Mouse (Mus musculus): ENCODE results near the gene Rnf150. TPM values are rescaled to one million over a fixed set of nuclear protein-coding genes. Genes with fewer than 3 reads are reported as not detected.

The Rnf150 gene
- polyA plus RNA-seq, 1 experiment from 2014 or later = 1.6 TPM

- Histone ChIP-seq H3K9me3 (ENCODE audit: control insufficient read depth, low read length) (no peaks in the 10 kb centered on the region), H3K4me2 (ENCODE audit: low read depth, severe bottlenecking) (no peak overlapping the region), H3K36me3 (ENCODE audit: control insufficient read depth, insufficient read depth, low read length) (no peaks in the 10 kb centered on the region), H3K4me1 (ENCODE audit: control insufficient read depth, insufficient read depth, low read length) (peaks cover 14% of the 10 kb centered on the region; the same call in 1 of the 2 replicates), H3K27me3 (ENCODE audit: control insufficient read depth, insufficient read depth, low read length) (no peaks in the 10 kb centered on the region), H3K27ac (replicated peaks; ENCODE audit: low read depth, low read length) (no peak overlapping the region), H3K9ac (ENCODE audit: low read length) (no peak overlapping the region), H3K4me3 (ENCODE audit: low read depth, low read length) (no peak overlapping the region)
- no peak for ATAC-seq (ENCODE audit: insufficient number of reproducible peaks, low FRiP score, low TSS enrichment, low read depth)
- no peak for DNase-seq (ENCODE audit: low spot score)
- 79% methylated on average over 7 of the region's 7 CpGs for WGBS
Observed at GRCm38 (mm10) chr8:82936162-82936561, 73.0 kb downstream of the Rnf150 start.

- H3K36me3 ChIP-seq (ENCODE audit: control insufficient read depth, insufficient read depth, low read length) = no peaks in the 10 kb centered on the region
- 75% methylated on average over 4 of the region's 4 CpGs for WGBS
- ATAC-seq (ENCODE audit: insufficient number of reproducible peaks, low FRiP score, low TSS enrichment, low read depth) (no peak), DNase-seq (ENCODE audit: low spot score) (no peak)
- H3K4me2 ChIP-seq (ENCODE audit: low read depth, severe bottlenecking) = no peak overlapping the region
- H3K27me3 ChIP-seq (ENCODE audit: control insufficient read depth, insufficient read depth, low read length) = no peaks in the 10 kb centered on the region
- H3K9ac ChIP-seq (ENCODE audit: low read length) = no peak overlapping the region
- no peak overlapping the region for H3K27ac ChIP-seq (replicated peaks; ENCODE audit: low read depth, low read length)
- no peak overlapping the region for H3K4me3 ChIP-seq (ENCODE audit: low read depth, low read length)
- H3K9me3 ChIP-seq (ENCODE audit: control insufficient read depth, low read length) = no peaks in the 10 kb centered on the region
- H3K4me1 ChIP-seq (ENCODE audit: control insufficient read depth, insufficient read depth, low read length) = peaks cover 12% of the 10 kb centered on the region; the same call in 1 of the 2 replicates
Observed at GRCm38 (mm10) chr8:82936866-82937265, 73.7 kb downstream of the Rnf150 start.

DNA sequence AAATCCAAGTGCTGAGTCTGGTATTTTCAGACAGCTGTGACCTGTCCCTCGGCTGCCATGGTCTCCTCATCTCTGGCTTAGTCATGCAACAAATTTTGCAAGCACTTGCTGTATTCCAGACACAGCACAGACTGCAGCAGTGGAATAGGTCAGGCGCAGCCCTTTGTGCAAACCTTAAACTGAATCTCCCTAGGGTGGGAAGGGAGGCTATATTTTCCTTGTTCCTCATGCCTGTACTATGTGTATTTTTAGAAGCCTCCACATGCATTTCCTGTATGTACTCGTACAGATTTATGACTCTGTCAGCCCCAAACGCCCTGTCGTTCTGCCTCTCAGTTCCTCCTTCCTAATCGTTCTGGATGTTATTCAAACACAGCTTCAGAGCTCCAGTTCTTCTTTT is 76.8 kb downstream of the Rnf150 start:
- no peak for DNase-seq (ENCODE audit: low spot score)
- no peak overlapping the region for H3K9ac ChIP-seq (ENCODE audit: low read length)
- WGBS = 18% methylated on average over 6 of the region's 6 CpGs

DNA sequence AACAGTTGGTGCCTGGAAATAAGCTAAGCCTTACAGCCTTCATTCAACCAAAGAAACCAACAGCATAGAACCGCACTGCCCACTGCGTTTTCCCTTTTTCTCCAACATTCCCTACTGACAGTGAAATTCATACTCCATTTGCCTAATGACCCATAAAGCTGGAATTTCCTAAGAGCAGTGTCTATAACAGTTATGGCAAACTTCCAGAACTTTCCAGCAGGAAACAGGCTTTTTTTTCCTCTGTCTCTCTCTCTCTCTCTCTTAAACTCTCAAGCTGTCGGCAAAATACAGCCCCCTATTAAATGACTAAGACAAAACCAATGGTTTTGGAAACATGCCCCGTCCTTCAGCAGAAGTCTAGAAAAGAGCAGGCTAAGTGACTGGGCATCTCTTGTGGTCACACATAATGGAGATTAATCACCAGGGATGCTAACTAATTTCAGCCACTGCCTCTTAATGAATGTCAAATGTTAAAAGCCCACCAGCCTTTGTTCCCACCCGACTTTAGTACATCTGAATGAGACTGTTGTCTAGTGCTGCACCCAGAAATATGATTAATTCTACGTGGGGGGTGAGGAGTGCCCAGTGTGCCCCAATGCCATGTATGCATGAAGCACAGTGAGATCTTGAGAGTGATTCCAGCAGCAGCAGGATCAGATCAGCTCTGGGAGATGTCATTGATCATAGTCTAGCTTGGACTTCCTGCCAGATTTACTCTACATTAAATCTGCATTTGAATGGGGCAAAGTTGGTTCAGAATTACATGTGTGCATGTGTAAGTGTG is 80.3 kb downstream of the Rnf150 start:
- Histone ChIP-seq H3K27me3 (ENCODE audit: control insufficient read depth, insufficient read depth, low read length) (no peaks in the 10 kb centered on the region), H3K4me3 (ENCODE audit: low read depth, low read length) (no peak overlapping the region), H3K9ac (ENCODE audit: low read length) (no peak overlapping the region), H3K4me2 (ENCODE audit: low read depth, severe bottlenecking) (no peak overlapping the region), H3K4me1 (ENCODE audit: control insufficient read depth, insufficient read depth, low read length) (peaks cover 10% of the 10 kb centered on the region; the same call in 1 of the 2 replicates), H3K36me3 (ENCODE audit: control insufficient read depth, insufficient read depth, low read length) (no peaks in the 10 kb centered on the region), H3K9me3 (ENCODE audit: control insufficient read depth, low read length) (no peaks in the 10 kb centered on the region), H3K27ac (replicated peaks; ENCODE audit: low read depth, low read length) (no peak overlapping the region)
- ATAC-seq (ENCODE audit: insufficient number of reproducible peaks, low FRiP score, low TSS enrichment, low read depth) (no peak), DNase-seq (ENCODE audit: low spot score) (no peak)
- 34% methylated on average over 6 of the region's 6 CpGs for WGBS

More for the DNA sequence above, 76.8 kb downstream of the Rnf150 start:
- Histone ChIP-seq H3K36me3 (ENCODE audit: control insufficient read depth, insufficient read depth, low read length) (no peaks in the 10 kb centered on the region), H3K27me3 (ENCODE audit: control insufficient read depth, insufficient read depth, low read length) (no peaks in the 10 kb centered on the region), H3K4me2 (ENCODE audit: low read depth, severe bottlenecking) (no peak overlapping the region), H3K9me3 (ENCODE audit: control insufficient read depth, low read length) (no peaks in the 10 kb centered on the region), H3K27ac (replicated peaks; ENCODE audit: low read depth, low read length) (no peak overlapping the region), H3K4me1 (ENCODE audit: control insufficient read depth, insufficient read depth, low read length) (peaks cover 10% of the 10 kb centered on the region; the same call in 1 of the 2 replicates), H3K4me3 (ENCODE audit: low read depth, low read length) (no peak overlapping the region)
- 0 out of 2 replicates have a peak, but pooled peaks have one; percentile 39 for ATAC-seq (ENCODE audit: insufficient number of reproducible peaks, low FRiP score, low TSS enrichment, low read depth)

DNA sequence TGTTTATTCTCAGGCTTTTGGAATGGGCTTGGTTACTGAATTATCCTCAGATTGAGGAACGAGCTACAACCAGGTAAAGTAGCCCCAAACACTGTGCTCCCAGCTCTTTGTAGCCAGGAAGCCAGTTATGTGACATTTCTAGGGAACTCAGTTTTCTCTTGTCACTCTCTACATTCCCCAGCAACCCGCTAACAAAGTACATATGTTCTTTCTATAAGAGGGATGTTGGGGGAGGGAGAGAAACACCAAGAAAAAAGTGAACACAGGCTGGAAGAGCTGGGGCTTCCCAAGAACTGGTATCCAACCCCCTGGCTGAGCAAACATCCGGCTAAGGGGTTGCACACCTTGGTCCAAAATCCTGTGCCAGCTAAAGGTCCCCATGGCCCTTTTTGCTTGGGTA is 82.7 kb downstream of the Rnf150 start:
- DNase-seq (ENCODE audit: low spot score) (no peak), ATAC-seq (ENCODE audit: insufficient number of reproducible peaks, low FRiP score, low TSS enrichment, low read depth) (no peak)
- Histone ChIP-seq H3K4me1 (ENCODE audit: control insufficient read depth, insufficient read depth, low read length) (peaks cover 3% of the 10 kb centered on the region; the same call in 1 of the 2 replicates), H3K36me3 (ENCODE audit: control insufficient read depth, insufficient read depth, low read length) (no peaks in the 10 kb centered on the region), H3K27ac (replicated peaks; ENCODE audit: low read depth, low read length) (no peak overlapping the region), H3K9me3 (ENCODE audit: control insufficient read depth, low read length) (peaks cover 2% of the 10 kb centered on the region; the same call in 1 of the 2 replicates), H3K4me3 (ENCODE audit: low read depth, low read length) (no peak overlapping the region), H3K4me2 (ENCODE audit: low read depth, severe bottlenecking) (no peak overlapping the region), H3K27me3 (ENCODE audit: control insufficient read depth, insufficient read depth, low read length) (no peaks in the 10 kb centered on the region), H3K9ac (ENCODE audit: low read length) (no peak overlapping the region)
- WGBS = 34% methylated on average over 3 of the region's 3 CpGs

DNA sequence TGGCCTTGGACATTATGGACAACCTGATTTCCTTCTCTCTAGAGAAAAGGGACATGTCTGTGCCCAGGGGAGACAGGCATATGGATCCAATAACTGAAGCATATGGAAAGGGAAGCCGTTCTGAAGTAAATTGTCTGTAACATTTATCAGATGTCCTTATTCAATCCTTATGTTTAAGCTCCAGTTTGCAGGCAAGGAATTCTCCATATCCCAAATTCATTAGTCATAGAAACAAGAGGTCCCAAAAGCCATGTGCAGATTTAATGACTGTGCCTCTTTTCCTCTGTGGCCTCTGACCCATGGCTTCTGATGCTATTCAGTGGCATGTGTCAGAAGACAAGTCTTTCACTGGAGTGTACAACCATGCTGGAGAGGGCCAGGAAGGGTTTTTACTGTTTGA is 83.5 kb downstream of the Rnf150 start:
- DNase-seq (ENCODE audit: low spot score) = peak; percentile 45
- Histone ChIP-seq H3K9ac (ENCODE audit: low read length) (no peak overlapping the region), H3K27ac (replicated peaks; ENCODE audit: low read depth, low read length) (no peak overlapping the region), H3K36me3 (ENCODE audit: control insufficient read depth, insufficient read depth, low read length) (no peaks in the 10 kb centered on the region), H3K4me3 (ENCODE audit: low read depth, low read length) (no peak overlapping the region), H3K9me3 (ENCODE audit: control insufficient read depth, low read length) (peaks cover 2% of the 10 kb centered on the region; the same call in 1 of the 2 replicates), H3K4me1 (ENCODE audit: control insufficient read depth, insufficient read depth, low read length) (peaks cover 3% of the 10 kb centered on the region; the same call in 1 of the 2 replicates), H3K4me2 (ENCODE audit: low read depth, severe bottlenecking) (no peak overlapping the region), H3K27me3 (ENCODE audit: control insufficient read depth, insufficient read depth, low read length) (no peaks in the 10 kb centered on the region)
- ATAC-seq (ENCODE audit: insufficient number of reproducible peaks, low FRiP score, low TSS enrichment, low read depth) = peak; percentile 47; the same call in 1 of the 2 replicates
- 24% methylated on average over 1 of the region's 1 CpGs for WGBS

DNA sequence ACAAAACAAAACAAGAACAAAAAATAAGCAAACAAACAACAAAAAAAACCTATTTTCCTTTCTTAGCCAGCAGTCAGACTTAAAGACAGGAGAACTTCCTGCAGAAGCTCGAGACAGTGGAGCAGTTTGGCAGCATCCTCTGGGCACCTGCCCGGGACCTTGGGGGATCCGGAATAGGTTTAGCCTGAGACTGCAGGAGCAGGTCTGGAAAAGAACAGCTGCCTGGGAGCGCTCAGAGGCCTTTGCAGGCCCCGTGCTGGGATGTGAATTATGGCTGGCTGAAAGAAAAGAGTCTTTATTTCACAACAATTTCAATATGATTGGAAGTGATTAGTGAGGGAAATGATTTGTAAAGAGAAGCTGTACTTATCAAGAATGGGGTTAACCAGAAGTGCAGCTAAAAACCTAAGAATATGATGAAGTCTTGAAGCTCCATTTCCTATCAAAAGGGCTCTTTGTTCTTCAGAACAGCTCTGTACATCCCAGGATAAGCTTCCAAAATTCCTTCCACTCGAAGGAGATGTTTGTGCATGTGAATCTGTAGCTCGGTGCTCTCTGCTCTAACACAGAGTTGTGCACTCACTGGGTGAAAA is 92.1 kb downstream of the Rnf150 start:
- H3K4me2 ChIP-seq (ENCODE audit: low read depth, severe bottlenecking) = no peak overlapping the region
- ATAC-seq (ENCODE audit: insufficient number of reproducible peaks, low FRiP score, low TSS enrichment, low read depth) (no peak), DNase-seq (ENCODE audit: low spot score) (no peak)
- H3K9ac ChIP-seq (ENCODE audit: low read length) = no peak overlapping the region
- WGBS = 72% methylated on average over 7 of the region's 7 CpGs
- no peaks in the 10 kb centered on the region for H3K36me3 ChIP-seq (ENCODE audit: control insufficient read depth, insufficient read depth, low read length)
- no peak overlapping the region for H3K4me3 ChIP-seq (ENCODE audit: low read depth, low read length)
- H3K27ac ChIP-seq (replicated peaks; ENCODE audit: low read depth, low read length) = no peak overlapping the region
- peaks cover under 1% of the 10 kb centered on the region; the same call in 1 of the 2 replicates for H3K9me3 ChIP-seq (ENCODE audit: control insufficient read depth, low read length)
- H3K27me3 ChIP-seq (ENCODE audit: control insufficient read depth, insufficient read depth, low read length) = no peaks in the 10 kb centered on the region
- H3K4me1 ChIP-seq (ENCODE audit: control insufficient read depth, insufficient read depth, low read length) = no peaks in the 10 kb centered on the region

DNA sequence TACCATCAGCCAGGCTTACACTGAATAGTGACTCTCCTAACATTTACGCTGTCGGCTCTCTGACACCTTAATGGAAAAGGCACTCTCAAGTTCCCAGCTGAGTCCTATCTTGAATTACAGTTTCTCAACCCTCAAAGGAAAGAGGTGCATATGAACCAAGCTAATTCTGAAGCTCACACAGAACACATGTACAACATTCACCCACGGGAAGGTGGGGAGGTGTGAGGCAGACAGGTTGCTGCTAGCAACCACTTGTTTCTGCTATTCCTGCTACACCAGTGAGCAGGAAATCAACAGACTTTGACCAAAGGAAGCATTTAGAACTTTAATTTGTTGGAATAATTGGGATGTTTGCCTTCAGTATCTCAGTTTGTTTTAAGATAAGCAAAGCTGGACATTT is 96.3 kb downstream of the Rnf150 start:
- Histone ChIP-seq H3K27ac (replicated peaks; ENCODE audit: low read depth, low read length) (no peak overlapping the region), H3K9me3 (ENCODE audit: control insufficient read depth, low read length) (no peaks in the 10 kb centered on the region), H3K36me3 (ENCODE audit: control insufficient read depth, insufficient read depth, low read length) (no peaks in the 10 kb centered on the region), H3K27me3 (ENCODE audit: control insufficient read depth, insufficient read depth, low read length) (no peaks in the 10 kb centered on the region), H3K9ac (ENCODE audit: low read length) (no peak overlapping the region), H3K4me1 (ENCODE audit: control insufficient read depth, insufficient read depth, low read length) (no peaks in the 10 kb centered on the region), H3K4me3 (ENCODE audit: low read depth, low read length) (no peak overlapping the region), H3K4me2 (ENCODE audit: low read depth, severe bottlenecking) (no peak overlapping the region)
- DNase-seq (ENCODE audit: low spot score) (no peak), ATAC-seq (ENCODE audit: insufficient number of reproducible peaks, low FRiP score, low TSS enrichment, low read depth) (no peak)
- 71% methylated on average over 3 of the region's 3 CpGs for WGBS

All from limb, embryonic 11.5 days (tissue).